Mouse (Mus musculus): Measurements from ENCODE around the gene Apeh. TPM values are rescaled to one million over a fixed set of nuclear protein-coding genes. Genes with fewer than 3 reads are reported as not detected.

The Apeh gene
- polyA plus RNA-seq, 1 experiment = 206 TPM

DNA sequence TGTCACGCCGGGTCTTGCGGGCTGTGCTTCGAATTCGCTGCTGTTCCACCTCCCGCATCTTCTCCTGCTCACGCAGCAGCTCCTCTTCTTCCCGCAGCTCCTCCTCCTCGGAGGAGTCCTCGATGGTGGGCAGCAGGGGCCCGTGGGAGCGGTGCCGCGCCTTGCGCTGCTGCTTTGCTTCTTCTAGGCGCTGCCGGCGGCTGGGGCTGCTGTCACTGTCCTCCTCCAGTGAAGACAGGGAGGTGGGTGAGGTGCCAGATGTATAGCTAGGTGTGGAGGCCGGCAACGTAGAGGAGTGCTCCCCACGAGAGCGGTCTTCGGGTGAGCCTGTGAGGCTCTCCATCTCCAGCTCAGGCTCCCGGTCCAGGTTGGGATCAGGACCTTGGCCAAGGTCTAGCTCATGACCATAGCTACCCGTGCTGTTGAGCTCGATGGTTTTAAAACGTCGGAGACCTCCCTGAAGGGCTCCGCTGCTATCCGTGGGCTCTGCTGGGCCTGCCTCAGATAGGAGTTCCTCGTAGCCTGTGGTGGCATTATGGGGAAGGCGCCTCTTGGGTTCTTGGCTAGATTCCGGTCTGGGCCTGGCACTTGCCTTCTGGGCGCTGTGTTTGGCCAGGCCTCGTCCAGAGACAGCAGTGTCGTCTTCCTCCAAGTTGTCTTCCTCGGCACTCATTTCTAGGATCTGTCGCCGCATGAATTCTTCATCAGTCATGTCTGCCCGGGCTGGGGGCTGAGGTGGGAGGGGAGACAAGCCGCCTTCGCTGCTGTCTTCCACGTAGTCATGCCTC is 21.1 kb upstream of the Apeh start:
- H3K27ac ChIP-seq (ENCODE audit: control insufficient read depth, insufficient read depth, low read depth, low read length, poor library complexity) = no peak overlapping the region
- peaks cover 6% of the 10 kb centered on the region for H3K4me1 ChIP-seq (ENCODE audit: control insufficient read depth, insufficient read depth, low read length)
- WGBS = 87% methylated on average over 43 of the region's 43 CpGs
- H3K4me3 ChIP-seq (replicated peaks; ENCODE audit: control insufficient read depth, low read depth, low read length) = no peak overlapping the region
- TF ChIP-seq CTCF (IDR thresholded peaks at IDR 0.05; ENCODE audit: control insufficient read depth, insufficient read depth, low read length) (no peak), POLR2A (IDR thresholded peaks at IDR 0.05; ENCODE audit: borderline replicate concordance, control insufficient read depth, low read depth, low read length) (no peak)

DNA sequence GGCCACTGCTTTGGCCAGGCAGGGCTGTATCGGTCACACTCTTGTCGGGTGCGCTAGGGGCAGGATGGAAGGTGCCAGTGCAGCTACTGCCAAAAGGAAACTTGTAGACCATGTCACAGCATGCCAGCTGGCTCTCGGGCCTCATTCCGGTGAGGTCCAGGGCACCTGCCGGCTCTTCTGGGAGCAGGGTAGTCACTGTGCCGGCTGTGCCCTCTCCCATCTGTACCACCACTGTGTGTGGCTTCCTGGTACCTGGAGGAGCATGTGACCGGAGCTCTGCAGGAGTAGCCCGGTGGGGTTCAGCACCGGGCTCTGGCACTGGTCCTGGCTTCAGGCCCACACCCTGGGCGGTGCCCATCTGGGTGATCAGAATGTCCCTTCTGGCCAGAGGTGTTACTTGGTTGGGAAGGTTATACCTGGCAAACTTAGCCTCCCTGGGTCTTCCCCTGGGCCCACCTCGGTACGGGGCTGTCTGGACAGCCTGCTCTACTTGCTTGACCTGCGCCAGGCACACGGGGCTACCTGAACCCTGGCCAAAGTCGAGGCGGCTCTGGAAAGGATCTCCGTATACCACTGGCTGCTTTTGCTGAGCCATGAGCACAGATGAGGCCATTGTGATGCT is 18.4 kb upstream of the Apeh start:
- Histone ChIP-seq H3K27ac (ENCODE audit: control insufficient read depth, insufficient read depth, low read depth, low read length, poor library complexity) (no peak overlapping the region), H3K4me3 (replicated peaks; ENCODE audit: control insufficient read depth, low read depth, low read length) (no peak overlapping the region), H3K4me1 (ENCODE audit: control insufficient read depth, insufficient read depth, low read length) (peaks cover 9% of the 10 kb centered on the region)
- TF ChIP-seq POLR2A (IDR thresholded peaks at IDR 0.05; ENCODE audit: borderline replicate concordance, control insufficient read depth, low read depth, low read length) (no peak), CTCF (IDR thresholded peaks at IDR 0.05; ENCODE audit: control insufficient read depth, insufficient read depth, low read length) (no peak)
- 92% methylated on average over 18 of the region's 18 CpGs for WGBS

DNA sequence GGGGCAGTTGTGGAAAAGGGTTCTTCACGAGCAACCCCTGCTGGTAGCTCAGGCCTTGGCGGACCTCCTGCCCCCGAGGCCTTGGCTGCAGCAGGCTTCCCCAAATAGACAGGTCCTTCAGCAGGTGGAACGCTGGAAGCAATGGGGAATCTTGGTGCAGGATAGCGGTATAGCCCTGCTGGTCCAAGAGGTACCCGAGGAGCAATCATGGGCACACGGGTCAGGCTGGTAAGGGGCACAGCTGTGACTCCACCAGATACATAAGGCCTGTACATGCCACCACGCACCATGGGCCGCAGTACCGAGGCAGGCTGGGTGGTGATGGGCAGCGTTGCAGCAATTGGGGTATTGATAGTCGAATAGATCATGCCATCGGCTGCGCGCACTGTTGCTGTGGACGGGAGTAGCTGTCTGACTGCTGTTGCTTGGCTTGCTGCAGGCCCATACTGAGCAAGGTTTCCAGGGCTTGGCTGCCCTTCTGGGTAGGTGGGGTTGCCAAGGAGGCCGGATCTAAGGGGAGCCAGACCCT is 17.3 kb upstream of the Apeh start:
- H3K4me1 ChIP-seq (ENCODE audit: control insufficient read depth, insufficient read depth, low read length) = peaks cover 9% of the 10 kb centered on the region
- no peak overlapping the region for H3K27ac ChIP-seq (ENCODE audit: control insufficient read depth, insufficient read depth, low read depth, low read length, poor library complexity)
- TF ChIP-seq POLR2A (IDR thresholded peaks at IDR 0.05; ENCODE audit: borderline replicate concordance, control insufficient read depth, low read depth, low read length) = no peak
- TF ChIP-seq CTCF (IDR thresholded peaks at IDR 0.05; ENCODE audit: control insufficient read depth, insufficient read depth, low read length) = no peak
- 62% methylated on average over 17 of the region's 17 CpGs for WGBS
- H3K4me3 ChIP-seq (replicated peaks; ENCODE audit: control insufficient read depth, low read depth, low read length) = no peak overlapping the region

DNA sequence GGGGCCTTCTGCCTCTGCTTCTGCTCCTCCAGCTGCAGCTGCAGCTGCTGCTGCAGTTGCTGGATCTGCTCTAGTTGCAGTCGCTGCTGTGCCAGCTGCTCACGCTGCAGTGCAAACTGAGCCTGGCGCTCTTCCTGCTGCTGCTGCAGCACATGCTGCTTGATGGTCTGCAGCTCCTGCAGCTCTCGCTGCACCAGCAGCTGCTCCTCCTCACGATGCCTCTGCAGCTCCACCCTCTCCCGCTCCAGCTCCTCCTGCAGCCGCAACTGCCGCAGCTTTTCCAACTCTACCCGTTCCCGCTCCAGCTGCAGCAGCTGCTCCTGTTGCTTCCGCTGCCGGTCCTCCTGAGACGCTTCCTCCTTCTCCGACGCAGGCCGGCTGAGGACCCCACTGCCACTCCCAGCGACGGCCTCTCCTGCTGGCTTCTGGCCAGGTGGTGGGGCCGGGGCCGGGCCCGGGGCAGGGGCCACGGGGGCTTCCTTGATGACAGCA is 16.7 kb upstream of the Apeh start:
- 6% methylated on average over 22 of the region's 22 CpGs for WGBS
- peak overlapping the region; percentile 19; the same call in 1 of the 2 replicates for H3K27ac ChIP-seq (ENCODE audit: control insufficient read depth, insufficient read depth, low read depth, low read length, poor library complexity)

DNA sequence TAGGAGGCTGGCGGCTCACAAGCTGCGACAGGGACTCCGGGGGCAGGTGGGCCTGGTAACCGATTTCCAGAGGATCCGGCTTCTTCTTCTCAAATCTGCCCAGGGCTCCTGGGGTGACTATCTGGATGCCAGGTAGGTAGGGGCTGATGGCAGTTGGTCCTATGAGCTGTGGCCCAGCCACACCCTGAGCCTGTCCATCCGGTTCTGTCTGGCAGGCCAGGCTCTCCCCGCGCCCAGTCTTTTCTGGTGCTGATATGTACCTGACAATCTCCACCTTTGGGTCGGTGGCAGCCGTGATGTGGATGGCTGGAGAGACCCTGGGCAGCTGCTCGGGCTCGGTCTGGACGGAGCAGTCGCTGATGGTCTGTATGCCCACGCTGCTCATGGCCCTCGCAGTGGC is 15.8 kb upstream of the Apeh start:
- 30% methylated on average over 16 of the region's 16 CpGs for WGBS
- H3K4me3 ChIP-seq (replicated peaks; ENCODE audit: control insufficient read depth, low read depth, low read length) = peak overlapping the region; percentile 69
- H3K4me1 ChIP-seq (ENCODE audit: control insufficient read depth, insufficient read depth, low read length) = peaks cover 13% of the 10 kb centered on the region
- H3K27ac ChIP-seq (ENCODE audit: control insufficient read depth, insufficient read depth, low read depth, low read length, poor library complexity) = peak overlapping the region; percentile 29
- no peak for TF ChIP-seq CTCF (IDR thresholded peaks at IDR 0.05; ENCODE audit: control insufficient read depth, insufficient read depth, low read length)
- TF ChIP-seq POLR2A (IDR thresholded peaks at IDR 0.05; ENCODE audit: borderline replicate concordance, control insufficient read depth, low read depth, low read length) = no peak

More for the DNA sequence above, 16.7 kb upstream of the Apeh start:
- TF ChIP-seq CTCF (IDR thresholded peaks at IDR 0.05; ENCODE audit: control insufficient read depth, insufficient read depth, low read length) (no peak), POLR2A (IDR thresholded peaks at IDR 0.05; ENCODE audit: borderline replicate concordance, control insufficient read depth, low read depth, low read length) (no peak; the same call in 1 of the 2 replicates)
- Histone ChIP-seq H3K4me3 (replicated peaks; ENCODE audit: control insufficient read depth, low read depth, low read length) (peak overlapping the region; percentile 69), H3K4me1 (ENCODE audit: control insufficient read depth, insufficient read depth, low read length) (peaks cover 9% of the 10 kb centered on the region)

DNA sequence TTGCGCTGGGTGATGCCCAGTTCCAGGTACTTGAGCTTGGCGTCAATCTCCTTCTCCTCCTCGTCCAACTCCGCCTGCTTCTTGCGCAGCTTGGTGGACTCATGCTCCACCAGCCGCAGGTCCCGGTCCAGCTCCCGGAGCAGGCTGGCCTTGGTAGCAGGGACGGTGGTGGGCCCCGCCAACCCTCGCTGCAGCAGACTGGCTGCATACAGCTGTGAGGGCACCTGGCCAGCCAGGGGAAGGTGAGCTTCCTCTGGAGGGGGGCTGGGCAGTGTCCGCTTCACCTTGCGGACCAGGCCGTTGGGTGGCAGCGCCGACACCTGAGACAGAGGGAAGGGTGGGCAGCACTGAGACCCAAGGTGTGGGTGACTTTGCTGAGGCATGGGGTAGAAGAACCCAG is 13.5 kb upstream of the Apeh start:
- H3K4me3 ChIP-seq (replicated peaks; ENCODE audit: control insufficient read depth, low read depth, low read length) = no peak overlapping the region
- peaks cover 13% of the 10 kb centered on the region for H3K4me1 ChIP-seq (ENCODE audit: control insufficient read depth, insufficient read depth, low read length)
- WGBS = 80% methylated on average over 16 of the region's 16 CpGs
- no peak for TF ChIP-seq CTCF (IDR thresholded peaks at IDR 0.05; ENCODE audit: control insufficient read depth, insufficient read depth, low read length)
- no peak for TF ChIP-seq POLR2A (IDR thresholded peaks at IDR 0.05; ENCODE audit: borderline replicate concordance, control insufficient read depth, low read depth, low read length)
- H3K27ac ChIP-seq (ENCODE audit: control insufficient read depth, insufficient read depth, low read depth, low read length, poor library complexity) = peak overlapping the region; percentile 34; the same call in 1 of the 2 replicates

DNA sequence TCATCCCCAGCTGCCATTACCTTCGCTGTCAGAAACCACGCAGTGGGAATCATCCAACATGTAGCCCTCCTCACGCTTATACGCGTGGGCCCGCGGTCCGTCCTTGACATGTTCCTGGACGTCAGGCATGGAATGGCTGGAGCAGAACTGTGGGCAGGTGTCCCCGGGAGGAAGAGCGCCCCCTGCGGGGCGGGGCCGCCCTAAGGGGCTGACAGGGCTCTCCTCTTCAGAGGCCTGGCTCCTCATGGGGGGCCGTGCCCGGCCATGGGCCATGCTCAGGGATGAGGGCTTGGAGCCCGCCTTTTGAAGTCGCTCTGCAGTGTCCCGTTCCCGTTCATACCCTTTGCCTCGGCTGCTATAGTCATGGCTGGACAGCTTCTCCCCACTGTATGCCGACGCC is 11.7 kb upstream of the Apeh start:
- TF ChIP-seq CTCF (IDR thresholded peaks at IDR 0.05; ENCODE audit: control insufficient read depth, insufficient read depth, low read length) = no peak
- no peak for TF ChIP-seq POLR2A (IDR thresholded peaks at IDR 0.05; ENCODE audit: borderline replicate concordance, control insufficient read depth, low read depth, low read length)
- H3K4me1 ChIP-seq (ENCODE audit: control insufficient read depth, insufficient read depth, low read length) = peaks cover 12% of the 10 kb centered on the region
- WGBS = 90% methylated on average over 23 of the region's 23 CpGs
- H3K4me3 ChIP-seq (replicated peaks; ENCODE audit: control insufficient read depth, low read depth, low read length) = no peak overlapping the region
- no peak overlapping the region for H3K27ac ChIP-seq (ENCODE audit: control insufficient read depth, insufficient read depth, low read depth, low read length, poor library complexity)

DNA sequence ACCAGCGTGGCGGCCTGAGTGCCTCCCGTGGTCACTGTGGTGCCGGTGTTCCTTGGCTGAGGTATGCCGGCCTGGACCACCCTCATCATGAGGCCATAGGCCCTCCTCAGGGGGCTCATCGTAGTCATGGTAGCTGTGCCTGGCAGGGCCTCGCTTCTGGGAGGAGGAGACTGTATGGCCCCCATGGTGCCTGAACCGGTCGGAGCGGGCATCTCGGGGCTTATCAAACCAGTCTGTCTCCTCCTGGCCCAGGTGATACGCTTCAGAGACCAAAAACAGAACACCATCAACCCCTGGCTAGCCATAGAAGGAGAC is 11.1 kb upstream of the Apeh start:
- TF ChIP-seq POLR2A (IDR thresholded peaks at IDR 0.05; ENCODE audit: borderline replicate concordance, control insufficient read depth, low read depth, low read length) = no peak
- no peak for TF ChIP-seq CTCF (IDR thresholded peaks at IDR 0.05; ENCODE audit: control insufficient read depth, insufficient read depth, low read length)
- WGBS = 67% methylated on average over 12 of the region's 12 CpGs
- H3K4me3 ChIP-seq (replicated peaks; ENCODE audit: control insufficient read depth, low read depth, low read length) = peak overlapping the region; percentile 46
- H3K27ac ChIP-seq (ENCODE audit: control insufficient read depth, insufficient read depth, low read depth, low read length, poor library complexity) = peak overlapping the region; percentile 71; the same call in 1 of the 2 replicates
- H3K4me1 ChIP-seq (ENCODE audit: control insufficient read depth, insufficient read depth, low read length) = peaks cover 9% of the 10 kb centered on the region
